Mouse (Mus musculus) adrenal gland, postnatal 25 days (tissue): Measurements from ENCODE around the gene Tk1. TPM values are rescaled to one million over a fixed set of nuclear protein-coding genes. Genes with fewer than 3 reads are reported as not detected.
A peak's percentile ranks its signal among the peaks of the same experiment; 100 is the strongest.
"Not testable (repeated sequence)": the region's sequence is repeated elsewhere in the genome, so short reads cannot be mapped to it uniquely, and the experiment has no call there.

Experiments used
- DNase-seq: peaks from one replicate; pipeline ENCODE4 v3.0.0; 2021; ENCODE audit warnings: mixed read lengths
- total RNA-seq: library from RNA; stranded (reverse); gene quantifications from 2 replicates; pipeline ENCODE4 v1.2.3, GENCODE M21; 2021

Tk1 gene
- total RNA-seq, 1 experiment from 2014 or later = 18.4 TPM

DNA sequence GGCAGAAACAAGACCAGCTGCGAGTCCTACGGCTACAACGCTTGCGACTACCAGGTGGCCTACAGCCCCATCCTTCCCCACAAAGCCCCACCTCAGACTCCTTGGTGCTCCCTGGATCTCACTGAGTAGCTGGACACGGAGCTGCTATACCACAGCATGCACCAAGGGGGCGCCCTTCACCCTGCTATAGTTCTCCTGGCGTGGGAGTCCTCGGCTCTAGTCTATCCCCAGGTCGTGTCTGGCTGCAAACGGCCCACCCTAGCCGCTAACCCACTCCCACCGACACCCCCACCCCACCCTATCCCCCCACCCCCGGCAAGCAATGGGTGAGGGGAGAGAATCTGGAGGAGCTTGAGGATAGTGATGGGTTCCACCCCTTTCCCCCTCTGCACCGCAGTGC is 35.6 kb downstream of the Tk1 start:
- peak; percentile 68 for DNase-seq

DNA sequence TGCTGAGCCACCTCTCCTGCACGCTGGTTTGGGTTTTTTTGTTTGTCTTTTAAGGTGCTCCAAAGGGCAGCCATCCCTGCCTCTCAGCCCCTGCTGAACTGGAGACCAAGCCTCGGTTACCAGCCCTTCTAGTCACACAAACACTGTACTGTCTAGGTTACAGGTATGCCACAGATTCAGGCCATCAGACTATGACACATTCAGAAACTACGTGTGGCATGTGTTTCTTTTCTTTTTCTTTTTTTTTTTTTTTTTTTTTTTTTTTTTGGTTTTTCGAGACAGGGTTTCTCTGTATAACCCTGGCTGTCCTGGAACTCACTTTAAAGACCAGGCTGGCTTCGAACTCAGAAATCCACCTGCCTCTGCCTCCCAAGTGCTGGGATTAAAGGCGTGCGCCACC is 37.4 kb downstream of the Tk1 start:
- DNase-seq = not testable (repeated sequence)

DNA sequence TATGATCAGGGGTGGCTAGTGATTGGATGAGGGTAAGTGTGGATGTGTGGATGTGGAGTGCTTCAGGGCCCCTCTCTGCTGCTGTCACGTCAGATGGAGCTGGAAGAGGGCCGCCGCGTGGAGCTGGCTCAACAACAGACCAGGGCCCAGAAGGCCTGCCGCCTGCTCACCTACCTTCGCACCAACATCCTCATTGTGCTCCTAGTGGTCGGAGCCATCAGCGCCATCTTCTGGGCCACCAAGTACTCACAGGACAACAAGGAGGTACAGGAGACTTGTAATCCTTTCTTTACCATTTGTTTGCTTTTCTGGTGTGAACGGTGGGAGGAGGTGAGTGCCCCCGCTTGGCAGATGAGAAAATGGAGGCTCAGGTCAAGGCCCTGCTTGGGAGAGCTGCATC is 39.6 kb downstream of the Tk1 start:
- peak; percentile 65 for DNase-seq

DNA sequence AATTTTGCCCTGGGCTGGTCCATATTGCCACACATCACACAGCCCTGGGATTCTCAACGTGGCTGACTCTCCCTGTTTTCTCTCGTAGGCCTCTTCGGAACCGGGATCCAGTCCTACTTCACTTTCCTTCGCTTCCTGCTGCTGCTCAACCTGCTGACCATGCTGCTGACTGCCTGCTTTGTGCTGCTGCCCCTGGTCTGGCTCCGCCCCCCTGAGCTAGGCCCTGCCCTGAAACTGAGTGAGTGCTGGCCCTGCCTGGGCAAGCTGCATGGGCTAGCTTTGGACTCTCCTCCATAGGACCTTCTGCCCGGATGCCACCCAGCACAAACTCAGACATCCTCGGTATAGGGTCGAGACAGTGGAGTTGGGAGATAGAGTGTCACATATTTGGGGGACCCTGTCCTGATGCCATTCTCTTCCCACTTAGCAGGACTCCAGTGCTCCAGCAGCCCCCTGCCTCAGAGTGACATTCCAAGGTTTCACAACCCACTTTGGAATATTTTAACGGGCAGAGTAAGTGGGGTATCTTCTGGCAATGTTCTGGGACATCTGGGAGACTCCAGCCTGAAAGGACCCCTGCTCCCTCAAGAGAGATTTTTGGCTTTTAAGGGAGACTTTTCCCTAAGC is 42.1 kb downstream of the Tk1 start:
- no peak for DNase-seq

DNA sequence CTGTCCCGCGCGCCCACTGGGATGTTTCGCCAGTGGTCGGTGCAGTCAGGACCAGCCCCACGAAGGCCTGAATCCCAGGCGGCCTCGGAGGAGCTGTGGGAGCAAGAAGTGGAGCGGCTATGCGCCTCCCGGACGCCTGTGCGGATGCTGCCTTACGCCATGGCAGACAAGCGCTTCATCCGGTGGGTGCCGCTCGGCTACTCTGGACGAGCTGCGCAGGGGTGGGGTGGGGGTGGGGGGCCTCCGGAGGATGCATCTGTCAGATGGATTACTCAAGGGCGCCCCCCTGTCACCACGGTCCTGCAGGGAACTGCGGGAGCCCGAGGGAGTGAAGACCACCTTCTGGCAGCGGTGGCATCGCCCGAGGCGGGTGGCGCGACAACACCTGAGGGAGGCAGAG is 42.8 kb downstream of the Tk1 start:
- peak; percentile 57 for DNase-seq

DNA sequence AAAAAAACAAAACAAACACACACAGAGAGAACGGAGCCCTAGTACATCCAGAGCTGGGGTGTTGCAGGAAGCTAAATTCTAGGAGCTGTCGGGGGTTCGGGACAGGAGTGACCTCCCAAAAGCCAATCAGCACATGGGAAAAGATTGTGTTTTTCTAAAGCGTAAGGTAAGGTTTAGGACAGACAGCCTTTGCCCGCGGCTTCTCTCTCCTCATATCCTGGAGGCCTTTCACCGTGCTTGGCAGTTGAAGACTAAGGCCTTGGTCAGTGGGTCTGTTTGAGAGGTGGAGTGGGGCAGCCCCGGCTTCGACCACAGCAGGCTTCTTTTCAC is 43.2 kb downstream of the Tk1 start:
- DNase-seq = no peak

DNA sequence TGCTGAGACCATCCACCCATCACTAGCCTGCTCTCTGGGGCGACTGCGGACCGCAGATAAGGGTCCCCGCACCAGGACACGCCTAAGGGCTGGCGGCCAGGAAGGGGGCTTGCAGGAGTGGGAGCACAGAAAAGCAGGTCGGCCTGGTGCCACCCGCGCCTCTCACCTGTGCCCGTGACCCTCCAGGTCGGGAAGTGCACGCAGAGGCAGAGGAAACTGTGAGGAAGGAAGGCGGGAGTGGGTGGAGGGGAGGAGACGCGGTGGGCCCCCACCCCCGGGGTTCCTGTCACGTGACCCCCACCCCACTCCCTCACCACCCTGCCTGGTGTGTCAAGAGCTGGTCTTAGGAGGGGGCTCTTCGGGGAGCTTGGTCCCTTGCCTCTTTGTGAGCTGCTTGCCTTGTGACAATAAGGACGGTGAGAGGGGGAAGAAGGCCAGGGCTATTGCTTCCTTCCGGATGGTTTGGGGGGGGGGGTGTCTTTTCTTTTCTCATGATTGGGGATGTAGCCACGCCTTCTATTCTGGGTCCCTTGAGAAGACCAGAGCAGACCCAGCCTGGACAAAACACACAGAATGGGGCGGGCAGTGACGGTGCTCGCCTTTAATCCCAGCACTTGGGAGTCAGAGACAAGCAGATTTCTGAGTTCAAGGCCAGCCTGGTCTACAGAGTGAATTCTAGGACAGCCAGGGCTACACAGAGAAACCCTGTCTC is 43.7 kb downstream of the Tk1 start, which contains the start of the genes Tmc8 and Tmc6:
Gene Tmc8 (plus strand): TSS at position 84 of the 712 bp plus-strand sequence.
Gene Tmc6 (minus strand): TSS at position 206 of the 712 bp plus-strand sequence.
- DNase-seq = peak; percentile 38

DNA sequence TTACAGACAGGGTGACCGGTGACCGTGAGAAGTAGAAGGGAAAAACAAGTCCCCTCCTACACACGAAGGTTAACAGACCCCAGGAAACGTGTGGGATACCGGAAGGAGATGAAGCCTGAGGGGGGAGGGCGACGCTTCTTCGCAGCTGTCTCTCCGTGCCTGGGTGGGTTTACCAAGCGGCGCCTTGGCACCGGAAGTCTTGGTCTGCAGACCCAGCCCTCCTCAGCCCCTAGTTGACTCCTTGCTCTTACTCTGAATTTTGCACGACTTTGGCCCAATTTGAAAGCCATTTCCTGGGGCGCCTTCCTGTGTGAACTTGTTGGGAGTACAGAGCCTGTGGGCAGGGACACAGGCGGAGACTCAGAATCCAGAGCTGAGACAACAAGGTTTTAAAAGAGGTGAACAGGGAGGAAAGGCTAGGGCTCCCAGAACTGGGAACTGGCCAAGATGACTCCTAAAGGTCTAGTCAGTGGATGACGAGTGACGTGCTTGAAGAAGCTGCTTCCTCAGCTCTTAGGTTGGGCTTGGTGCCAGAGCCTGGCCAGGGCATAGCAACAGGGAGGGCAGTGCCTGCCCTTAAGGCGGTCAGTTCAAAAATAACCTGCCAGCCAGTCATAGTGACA is 44.6 kb downstream of the Tk1 start:
- DNase-seq = peak; percentile 89

DNA sequence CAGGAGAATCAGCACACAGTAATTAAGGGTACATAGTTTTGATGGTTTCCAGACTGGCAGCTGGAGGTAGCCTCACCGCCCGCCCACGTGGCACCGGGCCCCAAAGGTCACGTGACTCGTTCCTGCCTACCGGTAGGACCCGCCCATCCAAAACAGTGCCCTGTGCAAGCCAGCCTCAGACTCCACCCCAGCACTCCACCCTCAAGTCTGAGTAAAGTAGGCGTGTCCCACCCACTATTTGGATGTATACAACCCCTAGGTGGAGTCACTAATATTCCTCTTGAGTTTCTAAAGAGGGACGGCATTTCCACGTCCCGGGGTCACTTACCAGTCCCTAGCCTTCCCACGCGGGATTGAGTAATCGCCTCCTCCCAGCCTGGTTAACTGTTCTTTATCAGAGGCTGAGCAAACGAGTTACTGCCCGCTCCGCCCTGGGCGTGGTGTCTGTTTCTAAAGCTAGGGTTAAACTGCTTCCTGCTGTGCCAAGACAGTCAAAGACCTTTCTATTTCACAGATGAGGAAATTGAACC is 45.2 kb downstream of the Tk1 start:
- DNase-seq = peak; percentile 91

DNA sequence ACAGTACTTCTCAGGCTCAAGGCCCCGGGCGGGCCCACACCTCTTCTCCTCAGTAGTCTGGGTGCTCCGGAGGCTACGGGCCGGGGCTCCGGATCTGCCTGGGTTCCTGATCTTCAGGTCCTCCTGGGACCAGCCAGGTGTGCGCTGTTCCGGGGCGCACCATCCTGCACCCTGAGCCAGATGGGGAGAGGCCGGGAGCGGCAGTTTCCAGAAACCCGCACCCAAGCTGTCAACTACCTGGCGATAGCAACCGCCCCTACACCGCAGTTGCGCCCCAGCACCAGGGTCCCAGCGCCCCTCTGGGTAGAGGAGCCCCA is 45.7 kb downstream of the Tk1 start:
- no peak for DNase-seq

DNA sequence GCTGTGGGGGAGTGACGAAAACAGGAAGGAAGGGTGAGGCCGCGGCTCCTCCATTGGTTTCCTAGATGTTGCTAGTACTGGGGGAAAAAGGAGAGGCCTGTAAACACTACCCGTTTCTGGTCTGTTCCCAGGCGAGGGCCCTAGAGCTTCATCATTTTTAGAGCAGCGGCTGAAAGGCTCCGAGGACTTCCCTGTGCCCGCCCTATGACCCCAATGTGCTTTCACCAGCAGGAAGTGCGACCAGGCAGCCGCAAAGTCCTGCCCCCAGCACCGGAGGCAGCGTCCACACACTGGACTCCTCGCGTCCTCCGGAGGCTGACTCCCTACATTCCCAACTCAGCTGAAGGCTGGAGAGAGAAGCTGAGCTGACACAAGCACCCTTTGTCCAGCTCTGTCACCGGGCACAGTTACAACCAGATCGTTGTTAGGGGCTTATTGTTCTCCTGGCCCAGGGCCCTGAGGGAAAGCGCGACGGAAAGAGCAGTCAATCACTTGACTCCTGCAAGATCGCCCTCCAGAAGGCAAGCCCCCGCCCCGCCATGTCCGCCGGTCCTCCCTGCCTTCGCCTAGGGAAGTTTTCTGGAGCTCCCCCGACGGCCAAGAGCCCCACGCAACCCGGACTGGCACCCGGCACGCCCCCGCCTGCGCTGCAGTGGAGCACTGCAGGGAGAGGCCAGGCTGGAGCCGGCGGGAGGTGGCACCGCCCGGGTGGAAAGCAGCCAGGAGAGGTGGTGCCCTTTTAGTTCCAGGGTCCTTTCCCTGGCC is 46.3 kb downstream of the Tk1 start:
- DNase-seq = peak; percentile 81

DNA sequence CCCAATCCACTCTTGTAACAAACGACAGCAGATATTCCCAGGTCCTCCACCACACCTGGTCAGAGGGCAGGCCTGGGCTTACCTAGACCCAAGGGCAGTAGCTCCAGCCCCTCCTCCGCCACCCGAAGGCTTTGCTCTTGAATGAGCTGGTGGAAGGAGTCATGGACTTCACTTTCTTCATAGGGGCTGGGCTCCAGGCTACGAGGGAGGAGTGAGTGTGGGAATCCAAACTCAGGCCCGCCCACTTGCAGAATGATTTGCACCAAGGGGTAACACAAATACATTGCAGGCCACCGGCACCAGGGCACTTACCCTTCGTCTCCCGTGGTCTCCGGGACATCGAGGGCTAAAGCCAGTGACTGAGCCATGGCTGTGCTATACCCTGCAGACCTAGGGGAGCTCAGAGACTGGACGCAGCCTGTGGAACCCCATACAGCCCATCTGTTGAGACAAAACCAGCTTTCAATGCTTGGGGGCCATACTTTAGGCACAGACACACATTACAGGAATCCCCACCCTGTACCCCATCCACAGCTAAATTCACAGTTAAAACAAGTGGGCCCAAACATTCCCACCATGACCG is 47.0 kb downstream of the Tk1 start:
- DNase-seq = no peak

DNA sequence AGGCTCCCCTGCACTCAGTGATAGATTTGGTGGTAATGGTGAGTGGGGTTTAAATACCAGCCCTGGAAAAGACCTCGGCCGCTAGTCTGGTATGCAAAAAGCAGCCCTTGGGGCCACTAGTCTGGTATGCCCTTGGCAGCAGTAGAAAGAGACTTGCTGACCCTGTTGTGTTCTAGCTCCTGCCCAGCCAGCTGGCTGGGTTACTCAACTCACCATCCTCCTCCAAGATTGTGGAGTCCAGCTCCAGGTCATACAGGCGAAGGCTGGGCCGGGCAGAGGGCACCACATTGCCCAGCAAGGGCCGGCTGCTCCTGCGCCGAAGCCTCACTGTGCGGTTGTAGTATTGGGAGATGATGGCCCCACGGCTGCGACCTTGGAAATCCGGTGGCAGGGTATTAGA is 47.9 kb downstream of the Tk1 start:
- DNase-seq = no peak

DNA sequence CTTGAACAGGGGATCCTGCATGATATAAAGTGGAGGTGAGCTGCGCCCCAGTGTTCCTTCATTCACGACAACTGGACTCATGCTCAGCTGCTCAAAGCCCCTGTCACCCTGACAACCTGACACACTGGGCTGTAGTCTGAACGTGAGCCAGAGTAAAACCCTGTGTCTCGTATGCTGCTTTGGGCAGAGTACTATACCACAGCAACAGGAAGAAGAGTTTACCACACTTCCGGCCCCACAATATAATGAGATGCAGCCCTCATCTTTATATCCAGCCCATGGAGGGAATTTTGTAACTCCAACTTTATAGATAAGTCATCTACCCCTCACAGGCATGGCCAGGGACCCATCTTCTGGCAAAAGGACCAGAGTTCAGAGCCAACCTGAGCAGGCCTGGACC is 48.8 kb downstream of the Tk1 start:
- no peak for DNase-seq

DNA sequence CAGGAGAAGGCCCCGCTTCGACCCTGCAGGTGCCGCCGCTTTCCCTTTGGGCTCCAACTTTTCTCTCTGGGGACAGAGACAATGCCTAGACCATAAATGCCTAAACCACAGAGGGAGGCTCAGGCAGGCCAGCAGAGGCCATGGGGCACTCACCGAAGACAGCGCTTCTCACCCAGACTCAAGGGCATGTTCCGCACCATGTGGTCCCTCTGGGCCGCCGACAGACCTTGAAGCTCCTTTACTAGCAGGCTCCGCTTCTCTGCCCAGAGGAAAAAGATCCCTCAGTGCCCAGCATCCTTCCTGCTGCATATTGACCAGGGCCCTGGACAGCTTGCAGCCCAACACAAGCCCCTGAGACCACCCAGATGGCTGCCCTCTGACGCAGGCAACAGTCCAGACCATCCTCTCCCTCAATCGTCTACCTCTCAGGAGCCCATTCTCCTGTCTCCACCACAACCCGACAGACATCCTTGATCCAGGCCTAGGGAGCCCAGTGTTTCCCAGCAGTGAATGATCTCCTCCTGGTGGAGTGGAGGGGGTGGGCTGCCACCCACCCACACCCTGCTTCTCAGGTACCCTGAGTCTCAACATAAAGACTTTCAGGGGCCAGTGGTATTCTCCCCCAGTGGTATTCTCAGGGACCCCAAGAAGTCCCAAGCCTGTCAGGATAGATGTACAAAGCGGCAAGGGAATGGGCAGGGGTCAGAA is 49.7 kb downstream of the Tk1 start:
- DNase-seq = no peak

DNA sequence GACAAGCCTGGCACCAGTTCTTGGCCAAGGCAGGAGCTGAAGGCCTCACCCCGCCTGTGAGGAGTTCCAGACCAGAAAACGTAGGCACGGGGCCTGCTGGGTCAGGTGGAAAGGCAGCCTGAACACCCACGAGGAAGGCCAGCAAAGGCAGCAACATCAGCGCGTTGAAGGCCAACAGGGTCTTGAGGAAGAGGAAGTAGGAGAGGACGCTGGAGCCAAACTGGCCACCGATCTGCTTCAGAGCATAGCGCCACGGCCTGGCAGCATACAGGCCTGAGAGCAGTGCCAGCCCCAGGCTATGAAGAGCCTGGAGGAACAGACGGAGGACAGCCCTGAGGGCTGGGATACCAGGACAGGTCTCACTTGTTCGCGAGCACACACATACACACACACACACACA is 50.4 kb downstream of the Tk1 start:
- no peak for DNase-seq

DNA sequence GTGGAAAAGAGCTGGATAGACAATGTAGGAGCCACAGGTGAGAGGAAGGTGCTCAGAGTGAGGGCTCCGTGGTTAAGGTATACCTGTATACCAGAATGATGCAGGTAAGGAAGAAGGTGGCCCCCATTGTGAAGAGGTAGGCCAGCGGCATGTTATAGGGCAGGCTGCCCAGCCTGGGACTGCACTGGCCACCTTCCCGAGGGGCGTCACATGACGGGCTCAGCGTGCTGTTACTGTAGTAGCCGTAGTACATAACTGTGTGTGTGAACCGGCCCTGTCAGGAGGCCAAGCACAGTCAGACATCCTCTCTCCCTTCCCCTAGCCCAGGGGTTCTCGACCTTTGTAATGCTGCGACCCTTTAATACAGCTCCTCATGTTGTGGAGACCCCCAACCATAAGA is 51.0 kb downstream of the Tk1 start:
- no peak for DNase-seq

DNA sequence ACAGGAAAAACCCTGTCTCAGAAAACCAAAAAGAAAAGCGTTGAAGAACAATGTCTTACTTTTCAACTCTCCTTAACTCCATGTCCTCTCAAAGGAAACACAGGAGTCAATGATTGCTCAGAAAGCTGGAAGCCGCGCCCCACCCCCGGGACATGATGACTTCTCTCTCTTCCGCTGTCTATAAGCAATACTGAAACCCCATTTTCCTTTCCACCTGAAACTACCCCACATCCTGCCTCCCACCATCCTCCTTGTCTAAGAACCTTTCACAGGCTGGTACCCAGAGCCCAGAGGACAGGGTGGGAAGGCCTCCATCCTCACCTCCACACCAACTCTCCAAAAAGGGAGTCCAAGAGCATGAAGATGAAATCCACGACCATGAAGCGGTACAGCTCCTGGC is 53.5 kb downstream of the Tk1 start:
- no peak for DNase-seq

DNA sequence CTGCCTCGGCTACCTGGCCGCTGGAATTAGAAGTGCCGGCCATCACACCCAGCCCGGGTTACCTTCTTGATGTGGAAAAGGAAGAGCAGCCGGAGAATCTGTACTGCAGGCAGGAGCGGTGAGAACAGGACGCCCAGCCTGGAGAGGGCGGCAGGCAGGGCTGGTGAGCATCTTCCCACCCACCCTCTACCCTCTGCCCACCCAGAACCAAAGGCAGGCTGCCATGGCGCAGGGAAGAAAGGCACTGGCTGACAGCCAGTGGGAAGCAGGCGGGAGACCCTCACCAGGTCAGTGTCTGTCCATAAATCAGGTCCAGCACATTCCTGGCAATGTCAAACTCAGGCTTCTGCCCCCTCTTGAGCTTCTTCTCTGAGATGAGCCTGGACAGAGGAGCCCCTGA is 55.5 kb downstream of the Tk1 start:
- DNase-seq = no peak

DNA sequence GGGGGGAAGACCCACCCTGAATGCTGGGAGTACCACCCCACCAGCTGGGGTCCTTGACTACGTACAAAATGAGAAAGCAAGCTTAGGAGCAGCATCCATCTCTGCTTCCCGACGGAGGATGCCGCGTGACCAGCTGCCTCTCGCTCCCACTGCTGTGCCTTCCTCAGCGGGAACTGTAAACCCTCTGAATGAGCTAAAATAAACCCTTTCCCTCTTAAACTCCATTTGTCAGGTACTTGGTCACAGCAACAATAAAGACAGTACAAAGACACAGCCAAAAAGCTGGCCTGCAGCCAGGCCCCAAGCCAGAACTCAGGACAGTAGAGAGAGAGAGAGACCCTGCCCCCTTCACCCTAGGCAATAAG is 56.2 kb downstream of the Tk1 start:
- DNase-seq = no peak

DNA sequence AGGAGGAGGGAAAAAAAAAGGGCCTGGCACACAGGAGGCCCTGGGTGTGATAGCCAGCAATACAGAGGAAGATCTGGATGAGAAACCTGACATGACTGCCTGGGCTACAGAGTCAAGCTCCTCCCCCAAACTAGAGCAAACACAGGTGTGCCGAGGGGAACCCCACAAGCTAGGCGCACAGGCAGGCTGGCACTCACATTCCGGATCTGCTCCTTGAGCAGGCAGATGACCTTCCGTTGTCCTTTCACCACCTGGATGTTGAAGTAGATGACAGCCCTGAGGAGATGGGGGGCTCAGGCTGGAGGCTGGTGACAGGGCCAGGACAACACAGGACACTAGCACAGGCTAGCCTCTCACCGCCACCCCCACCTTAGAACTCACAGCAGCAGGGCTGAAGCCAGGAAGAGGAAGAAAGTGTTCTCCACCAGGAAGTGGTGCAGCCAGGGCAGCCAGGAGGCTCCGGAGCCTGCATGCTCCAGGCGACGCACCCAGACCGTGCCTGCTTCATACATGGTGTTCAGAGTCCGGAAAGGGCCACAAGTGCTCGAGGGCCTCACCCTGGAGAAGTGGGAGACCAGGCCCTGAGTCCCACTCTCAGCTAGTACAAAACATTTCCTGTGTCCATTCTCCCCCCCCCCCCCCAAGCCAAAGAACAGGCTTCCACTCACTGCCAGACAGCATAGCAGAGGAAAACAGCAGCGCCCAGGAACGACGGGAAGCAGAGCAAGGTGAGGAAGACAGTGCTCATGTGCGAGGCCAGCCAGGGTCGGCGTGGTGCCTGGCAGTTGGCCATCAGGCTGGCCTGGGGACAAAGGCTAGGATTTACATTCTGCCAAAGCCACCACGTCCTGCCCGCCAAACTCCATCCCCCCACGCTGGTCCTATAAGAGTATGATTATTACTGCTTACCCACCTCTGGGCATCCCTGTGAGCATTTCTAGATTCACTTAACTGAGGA is 56.9 kb downstream of the Tk1 start:
- no peak for DNase-seq
